Mouse (Mus musculus): ENCODE data around the gene Slc30a2. TPM values are rescaled to one million over a fixed set of nuclear protein-coding genes. Genes with fewer than 3 reads are reported as not detected.

Gene Slc30a2
- polyA plus RNA-seq, 1 experiment, result 4.0 TPM

DNA sequence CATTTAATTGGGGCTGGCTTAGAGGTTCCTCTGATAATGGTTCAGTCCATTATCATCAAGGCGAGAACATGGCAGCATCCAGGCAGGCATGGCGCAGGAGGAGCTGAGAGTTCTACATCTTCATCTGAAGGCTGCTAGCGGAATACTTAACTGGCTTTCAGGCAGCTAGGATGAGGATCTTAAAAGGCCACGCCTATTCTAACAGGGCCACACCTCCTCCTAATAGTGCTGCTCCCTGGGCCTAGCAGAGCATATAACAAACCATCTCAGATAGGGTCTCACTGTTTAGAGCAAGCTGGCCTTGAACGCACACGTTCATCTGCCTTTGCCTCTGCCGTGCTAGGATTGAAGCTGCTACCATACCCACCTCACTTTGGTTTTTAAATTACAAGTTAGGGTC is 6.8 kb downstream of the Slc30a2 start:
- Histone ChIP-seq H3K27me3 (ENCODE audit: control insufficient read depth, insufficient read depth, low read length) (no peaks in the 10 kb centered on the region), H3K36me3 (ENCODE audit: control insufficient read depth, insufficient read depth, low read length) (no peaks in the 10 kb centered on the region), H3K4me3 (ENCODE audit: extremely low read depth, insufficient read depth, insufficient read length) (no peak overlapping the region), H3K27ac (ENCODE audit: insufficient read depth, low read length) (no peak overlapping the region), H3K4me1 (ENCODE audit: control insufficient read depth, insufficient read depth, insufficient read length) (peaks cover 4% of the 10 kb centered on the region; the same call in 1 of the 2 replicates)
- DNase-seq (ENCODE audit: low read depth in 1 of 2, low spot score in 2 of 2), result no peak
- TF ChIP-seq CTCF (IDR thresholded peaks at IDR 0.05; ENCODE audit: extremely low read depth, insufficient read depth, insufficient read length, insufficient replicate concordance), result no peak
- TF ChIP-seq POLR2A (IDR thresholded peaks at IDR 0.05; ENCODE audit: low read depth, low read length), result no peak
- WGBS, result 89% methylated on average over 7 of the region's 7 CpGs

DNA sequence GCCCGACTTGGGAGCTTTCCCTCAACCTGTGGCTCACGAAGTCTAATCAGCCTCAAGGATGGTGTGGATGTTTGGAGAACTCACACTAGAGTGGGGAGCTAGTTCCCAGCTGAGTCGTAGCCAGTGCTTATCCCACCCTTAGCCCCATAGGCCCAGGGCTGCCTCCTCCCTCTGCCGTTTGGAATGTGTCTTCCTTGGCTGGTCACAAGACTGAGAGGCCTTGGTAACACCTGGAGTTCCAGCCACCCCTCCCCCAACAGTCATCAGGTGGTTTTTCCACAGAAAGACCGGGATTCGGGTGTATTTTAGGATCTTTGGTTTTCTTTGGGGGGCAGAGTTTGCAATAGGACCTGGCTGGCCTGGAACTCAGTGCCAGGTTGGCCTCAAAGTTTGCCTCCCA is 7.7 kb downstream of the Slc30a2 start:
- no peaks in the 10 kb centered on the region for H3K27me3 ChIP-seq (ENCODE audit: control insufficient read depth, insufficient read depth, low read length)
- TF ChIP-seq CTCF (IDR thresholded peaks at IDR 0.05; ENCODE audit: extremely low read depth, insufficient read depth, insufficient read length, insufficient replicate concordance) (no peak), POLR2A (IDR thresholded peaks at IDR 0.05; ENCODE audit: low read depth, low read length) (no peak)
- H3K4me3 ChIP-seq (ENCODE audit: extremely low read depth, insufficient read depth, insufficient read length), result no peak overlapping the region
- WGBS, result 86% methylated on average over 6 of the region's 6 CpGs
- no peaks in the 10 kb centered on the region for H3K36me3 ChIP-seq (ENCODE audit: control insufficient read depth, insufficient read depth, low read length)
- peaks cover 4% of the 10 kb centered on the region; the same call in 1 of the 2 replicates for H3K4me1 ChIP-seq (ENCODE audit: control insufficient read depth, insufficient read depth, insufficient read length)
- H3K27ac ChIP-seq (ENCODE audit: insufficient read depth, low read length), result no peak overlapping the region
- DNase-seq (ENCODE audit: low read depth in 1 of 2, low spot score in 2 of 2), result no peak

DNA sequence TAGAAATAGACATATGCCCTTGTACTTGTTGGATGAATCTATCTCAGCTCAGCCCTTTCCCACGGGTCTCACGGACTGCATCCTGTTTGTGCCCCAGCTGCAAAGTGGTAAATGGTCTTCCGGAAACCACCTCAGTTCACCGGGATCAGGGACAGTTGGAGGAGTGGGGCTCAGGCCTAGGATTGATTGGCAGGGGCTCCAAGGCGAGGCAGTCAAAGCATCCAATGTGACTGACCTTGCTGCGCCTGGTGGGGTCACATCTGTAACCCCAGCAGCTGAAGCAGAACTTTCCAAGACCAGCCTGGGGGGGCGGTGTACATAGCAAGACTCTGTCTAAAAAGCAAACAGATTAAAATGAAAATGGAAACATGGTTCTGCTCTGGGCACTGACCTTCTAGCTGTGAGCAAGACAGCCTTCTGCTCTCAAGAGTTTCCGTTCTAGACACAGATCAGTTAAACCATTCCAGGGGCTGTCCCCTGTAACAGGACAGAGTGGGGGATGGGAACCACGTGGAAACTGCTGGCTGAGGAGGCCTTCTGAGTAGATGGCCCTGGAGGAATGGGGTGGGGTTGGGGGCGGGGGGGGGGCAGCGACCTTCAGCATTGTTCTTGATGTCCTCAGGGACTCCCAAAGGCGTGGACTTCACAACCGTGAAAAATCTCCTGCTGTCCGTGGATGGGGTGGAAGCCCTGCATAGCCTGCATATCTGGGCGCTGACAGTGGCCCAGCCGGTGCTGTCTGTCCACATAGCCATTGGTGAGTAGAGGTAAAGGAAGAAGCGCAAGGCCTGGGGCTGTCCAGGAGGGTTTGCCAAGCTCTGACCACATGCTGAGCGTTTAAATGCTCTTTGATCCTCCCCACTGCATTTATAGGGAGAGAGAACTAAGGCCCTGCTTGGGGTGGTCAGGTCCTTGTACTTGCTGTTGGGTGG is 8.6 kb downstream of the Slc30a2 start:
- Histone ChIP-seq H3K36me3 (ENCODE audit: control insufficient read depth, insufficient read depth, low read length) (no peaks in the 10 kb centered on the region), H3K4me1 (ENCODE audit: control insufficient read depth, insufficient read depth, insufficient read length) (peaks cover 4% of the 10 kb centered on the region; the same call in 1 of the 2 replicates), H3K27ac (ENCODE audit: insufficient read depth, low read length) (peak overlapping the region; percentile 39; the same call in 1 of the 2 replicates), H3K27me3 (ENCODE audit: control insufficient read depth, insufficient read depth, low read length) (no peaks in the 10 kb centered on the region), H3K4me3 (ENCODE audit: extremely low read depth, insufficient read depth, insufficient read length) (no peak overlapping the region)
- DNase-seq (ENCODE audit: low read depth in 1 of 2, low spot score in 2 of 2), result no peak
- 61% methylated on average over 18 of the region's 18 CpGs for WGBS
- no peak for TF ChIP-seq CTCF (IDR thresholded peaks at IDR 0.05; ENCODE audit: extremely low read depth, insufficient read depth, insufficient read length, insufficient replicate concordance)
- TF ChIP-seq POLR2A (IDR thresholded peaks at IDR 0.05; ENCODE audit: low read depth, low read length), result no peak

DNA sequence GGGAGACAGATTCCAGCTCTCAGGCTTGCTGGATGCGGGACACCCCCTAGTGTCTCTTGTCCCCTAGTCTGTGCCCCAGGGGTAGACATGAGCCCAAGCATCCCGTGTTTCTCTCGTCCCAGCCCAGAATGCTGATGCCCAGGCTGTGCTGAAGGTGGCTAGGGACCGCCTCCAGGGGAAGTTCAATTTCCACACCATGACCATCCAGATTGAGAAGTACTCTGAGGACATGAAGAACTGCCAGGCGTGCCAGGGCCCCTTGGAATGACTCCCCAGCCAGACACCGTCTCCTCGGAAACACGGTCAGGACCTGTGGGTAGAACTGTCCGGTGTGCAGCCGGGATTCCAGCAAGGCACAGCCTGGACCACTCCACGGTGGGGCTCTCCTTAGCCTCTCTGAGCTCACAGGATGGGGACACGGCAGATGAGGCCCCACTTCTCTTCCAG is 9.3 kb downstream of the Slc30a2 start:
- Histone ChIP-seq H3K36me3 (ENCODE audit: control insufficient read depth, insufficient read depth, low read length) (no peaks in the 10 kb centered on the region), H3K4me3 (ENCODE audit: extremely low read depth, insufficient read depth, insufficient read length) (no peak overlapping the region), H3K4me1 (ENCODE audit: control insufficient read depth, insufficient read depth, insufficient read length) (peaks cover 4% of the 10 kb centered on the region; the same call in 1 of the 2 replicates), H3K27ac (ENCODE audit: insufficient read depth, low read length) (0 out of 2 replicates have a peak overlapping the region, but pooled peaks have one; percentile 17), H3K27me3 (ENCODE audit: control insufficient read depth, insufficient read depth, low read length) (no peaks in the 10 kb centered on the region)
- TF ChIP-seq CTCF (IDR thresholded peaks at IDR 0.05; ENCODE audit: extremely low read depth, insufficient read depth, insufficient read length, insufficient replicate concordance) (no peak), POLR2A (IDR thresholded peaks at IDR 0.05; ENCODE audit: low read depth, low read length) (no peak)
- DNase-seq (ENCODE audit: low read depth in 1 of 2, low spot score in 2 of 2), result no peak
- 85% methylated on average over 12 of the region's 12 CpGs for WGBS

DNA sequence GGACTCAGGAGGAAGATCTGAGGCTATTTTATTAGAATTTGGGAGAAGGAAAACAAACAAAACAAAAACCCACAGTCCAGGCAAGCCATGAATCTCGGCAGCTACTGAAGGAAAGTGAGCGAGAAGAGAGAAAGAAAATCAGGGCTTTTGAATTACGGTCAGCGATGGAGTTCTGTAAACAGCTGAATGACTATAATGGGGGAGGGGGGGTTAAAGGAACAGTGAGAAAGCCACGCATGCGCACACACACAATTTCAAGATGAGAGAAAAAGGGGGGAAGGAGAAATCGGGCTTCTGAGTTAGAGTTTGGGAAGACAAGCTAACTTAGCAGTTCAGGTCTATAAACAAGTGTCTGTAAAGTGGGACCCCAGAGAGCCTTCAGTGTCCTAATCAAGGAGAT is 9.9 kb downstream of the Slc30a2 start:
- DNase-seq (ENCODE audit: low read depth in 1 of 2, low spot score in 2 of 2), result no peak
- no peak for TF ChIP-seq CTCF (IDR thresholded peaks at IDR 0.05; ENCODE audit: extremely low read depth, insufficient read depth, insufficient read length, insufficient replicate concordance)
- TF ChIP-seq POLR2A (IDR thresholded peaks at IDR 0.05; ENCODE audit: low read depth, low read length), result no peak
- H3K36me3 ChIP-seq (ENCODE audit: control insufficient read depth, insufficient read depth, low read length), result no peaks in the 10 kb centered on the region
- H3K4me1 ChIP-seq (ENCODE audit: control insufficient read depth, insufficient read depth, insufficient read length), result peaks cover 4% of the 10 kb centered on the region; the same call in 1 of the 2 replicates
- WGBS, result 90% methylated on average over 7 of the region's 7 CpGs
- H3K27ac ChIP-seq (ENCODE audit: insufficient read depth, low read length), result no peak overlapping the region
- no peaks in the 10 kb centered on the region for H3K27me3 ChIP-seq (ENCODE audit: control insufficient read depth, insufficient read depth, low read length)
- H3K4me3 ChIP-seq (ENCODE audit: extremely low read depth, insufficient read depth, insufficient read length), result no peak overlapping the region

DNA sequence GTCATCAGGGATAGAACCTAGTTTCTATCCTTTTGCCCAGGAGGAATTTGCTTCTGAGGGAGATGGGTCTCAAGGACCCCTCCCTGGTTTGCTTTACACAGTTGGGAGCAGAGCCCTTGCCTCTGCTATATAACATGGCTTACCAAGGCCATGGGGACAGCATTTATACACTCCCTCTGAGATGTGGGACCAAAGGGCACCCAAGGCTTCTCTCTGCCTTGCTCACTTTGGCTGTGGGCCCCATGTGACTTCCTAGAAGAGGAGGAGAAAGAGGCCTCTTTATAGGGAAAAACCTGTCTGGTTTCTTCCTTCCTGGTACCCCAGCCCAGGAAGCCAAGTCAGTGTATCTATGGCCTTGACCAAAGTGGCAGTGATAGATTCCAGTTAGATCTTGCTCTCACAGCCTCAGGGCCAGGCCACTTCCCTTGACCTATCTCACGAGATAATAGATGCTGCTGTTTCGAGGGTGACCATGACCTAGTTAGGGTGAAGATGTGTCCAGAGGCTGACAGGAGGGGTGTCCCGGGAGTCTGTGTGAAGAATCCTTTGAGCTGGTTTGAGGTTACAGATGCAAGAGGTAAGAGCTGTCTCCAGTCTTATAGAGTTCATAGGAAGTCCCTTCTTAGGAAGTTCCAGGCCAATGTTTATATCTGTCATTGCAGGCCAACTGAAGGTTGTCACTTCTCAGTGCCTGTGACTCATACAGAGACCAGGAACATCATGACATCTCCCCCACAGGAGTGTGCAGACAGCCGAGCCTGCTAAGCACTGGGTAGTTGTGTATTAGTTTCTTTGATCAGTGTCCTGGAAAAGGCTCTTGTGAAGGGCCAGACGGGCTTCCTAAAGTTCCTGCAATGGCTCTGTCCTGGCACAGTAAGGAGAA is 10.8 kb downstream of the Slc30a2 start:
- TF ChIP-seq POLR2A (IDR thresholded peaks at IDR 0.05; ENCODE audit: low read depth, low read length), result no peak
- no peak for TF ChIP-seq CTCF (IDR thresholded peaks at IDR 0.05; ENCODE audit: extremely low read depth, insufficient read depth, insufficient read length, insufficient replicate concordance)
- H3K27ac ChIP-seq (ENCODE audit: insufficient read depth, low read length), result no peak overlapping the region
- no peaks in the 10 kb centered on the region for H3K27me3 ChIP-seq (ENCODE audit: control insufficient read depth, insufficient read depth, low read length)
- WGBS, result 62% methylated on average over 5 of the region's 5 CpGs
- no peak for DNase-seq (ENCODE audit: low read depth in 1 of 2, low spot score in 2 of 2)
- H3K4me1 ChIP-seq (ENCODE audit: control insufficient read depth, insufficient read depth, insufficient read length), result peaks cover 4% of the 10 kb centered on the region; the same call in 1 of the 2 replicates
- H3K36me3 ChIP-seq (ENCODE audit: control insufficient read depth, insufficient read depth, low read length), result no peaks in the 10 kb centered on the region
- H3K4me3 ChIP-seq (ENCODE audit: extremely low read depth, insufficient read depth, insufficient read length), result no peak overlapping the region
